Mouse (Mus musculus): ENCODE results near the gene Slfn9. TPM values are rescaled to one million over a fixed set of nuclear protein-coding genes. Genes with fewer than 3 reads are reported as not detected.
"Not testable (repeated sequence)": the region's sequence is repeated elsewhere in the genome, so short reads cannot be mapped to it uniquely, and the experiment has no call there.

The Slfn9 gene
- polyA plus RNA-seq, 1 experiment from 2014 or later: 12.6 TPM

DNA sequence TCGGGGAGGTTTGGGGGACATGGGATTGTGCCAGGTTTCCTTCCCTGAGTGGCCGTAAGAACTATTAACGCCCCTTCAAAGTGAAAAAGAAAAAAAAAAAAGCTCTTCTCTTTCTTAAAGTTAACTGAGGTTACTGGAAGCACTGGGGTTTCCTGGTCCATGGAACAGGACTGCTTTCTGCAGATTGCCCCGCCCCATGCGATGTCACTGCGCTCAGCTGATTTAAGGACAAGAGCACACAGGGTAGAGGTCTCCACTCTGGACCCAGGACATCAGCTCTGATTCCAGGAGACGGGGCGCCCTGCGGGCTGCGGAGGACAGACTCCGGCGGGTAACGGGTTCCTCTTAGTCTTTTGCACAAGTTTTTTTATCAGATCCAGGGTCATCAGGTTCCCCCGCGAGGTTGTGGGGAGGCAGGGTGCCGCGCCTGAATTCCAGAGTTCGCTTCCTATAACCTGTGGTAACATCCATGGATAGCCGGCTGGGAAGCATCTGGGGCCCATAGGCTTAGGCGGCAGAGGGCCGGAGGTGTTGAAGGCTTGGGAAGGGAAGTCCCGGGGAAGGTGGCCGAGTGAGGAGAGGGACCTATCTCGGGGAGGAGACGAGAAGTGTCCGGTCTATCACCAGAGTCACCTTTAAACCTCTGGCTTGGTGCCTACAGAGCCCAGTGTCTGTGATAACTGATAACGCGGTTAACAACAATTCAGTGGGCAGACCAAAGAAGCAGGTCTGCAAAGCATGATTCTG lies 39.6 kb downstream of the Slfn9 start:
- DNase-seq (ENCODE audit: low spot score): no peak
- Histone ChIP-seq H3K9me3 (no peaks in the 10 kb centered on the region), H3K27me3 (ENCODE audit: insufficient read depth, poor library complexity, severe bottlenecking) (peaks cover 54% of the 10 kb centered on the region), H3K36me3 (no peaks in the 10 kb centered on the region), H3K4me3 (peak overlapping the region; percentile 48), H3K27ac (no peak overlapping the region), H3K4me1 (peaks cover 17% of the 10 kb centered on the region)
- WGBS: 4% methylated on average over 28 of the region's 28 CpGs

DNA sequence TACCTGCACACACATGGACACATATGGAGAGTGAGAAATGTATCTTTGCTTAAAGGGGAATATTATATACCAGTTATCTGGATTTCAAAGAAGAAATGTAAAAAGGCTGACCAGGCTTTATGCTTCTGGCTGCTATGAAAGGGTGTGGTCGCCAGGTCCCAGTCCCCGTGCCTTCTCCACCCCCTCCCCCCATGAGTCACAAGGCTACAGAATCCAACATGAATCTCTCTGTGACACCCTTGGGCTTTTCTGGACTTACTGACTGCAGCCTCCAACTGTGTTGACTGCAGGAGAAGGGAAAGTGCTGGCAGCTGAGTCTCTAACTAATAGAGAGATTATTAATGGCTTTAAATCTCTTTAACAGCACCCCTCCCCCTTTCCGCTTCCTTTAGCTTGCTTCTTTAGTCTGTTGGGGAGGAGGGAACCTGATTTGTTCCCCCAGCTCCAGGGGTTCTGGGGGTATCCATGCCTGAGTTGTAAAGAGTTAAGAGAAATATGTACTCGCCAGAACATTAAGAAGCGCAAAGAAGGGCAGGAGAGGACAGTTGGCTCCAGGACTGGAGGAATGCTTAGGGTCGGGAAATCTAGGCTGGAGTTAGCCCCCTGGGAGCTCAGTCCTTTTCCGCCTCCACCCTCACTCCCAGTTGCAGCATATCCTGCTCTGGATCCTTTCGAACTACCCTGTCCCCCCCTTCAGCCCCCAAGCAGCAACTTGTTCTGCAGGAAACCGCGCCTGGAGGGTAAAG lies 40.7 kb downstream of the Slfn9 start, which contains the start of gene Slfn5:
Gene Slfn5, plus strand, starts transcription at position 614 of the 746 bp plus-strand sequence.
- Histone ChIP-seq H3K4me3 (peak within 1 kb of the TSS; percentile 48), H3K9me3 (no peaks in the 10 kb centered on the region), H3K4me1 (peaks cover 17% of the 10 kb centered on the region), H3K27me3 (ENCODE audit: insufficient read depth, poor library complexity, severe bottlenecking) (peaks cover 54% of the 10 kb centered on the region), H3K27ac (no peak within 1 kb of the TSS), H3K36me3 (no peaks in the 10 kb centered on the region)
- WGBS: 8% methylated on average over 10 of the region's 10 CpGs
- DNase-seq (ENCODE audit: low spot score): no peak

- whole genome bisulfite sequencing: 77% methylated on average over 9 of the region's 9 CpGs
- Histone ChIP-seq H3K36me3 (no peaks in the 10 kb centered on the region), H3K9me3 (no peaks in the 10 kb centered on the region), H3K27ac (no peak overlapping the region), H3K4me3 (no peak overlapping the region), H3K27me3 (ENCODE audit: insufficient read depth, poor library complexity, severe bottlenecking) (peaks cover 47% of the 10 kb centered on the region), H3K4me1 (peaks cover 17% of the 10 kb centered on the region)
- no peak for DNase-seq (ENCODE audit: low spot score)
Observed at GRCm38 (mm10) chr11:82949036-82949435, 42.6 kb downstream of the Slfn9 start.

DNA sequence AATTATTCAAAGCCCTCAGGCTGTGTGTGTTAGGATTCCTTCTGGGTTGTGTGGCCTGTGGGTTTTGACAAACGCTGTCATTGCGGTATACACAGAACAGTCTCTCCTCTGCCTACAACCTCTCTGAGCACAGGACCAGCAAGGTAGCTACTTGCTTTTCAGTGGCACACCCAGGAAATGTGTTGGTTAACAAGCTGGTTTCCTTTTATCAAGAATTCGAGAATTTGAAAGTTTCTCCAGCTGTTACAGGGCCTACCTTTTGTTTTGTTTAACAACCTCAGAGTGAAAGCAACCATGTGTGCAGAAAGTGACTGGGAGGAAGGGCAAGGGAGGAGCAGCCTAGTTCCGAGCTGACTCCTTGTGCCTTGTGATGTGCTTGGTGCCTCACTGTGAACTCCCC lies 44.2 kb downstream of the Slfn9 start:
- H3K27me3 ChIP-seq (ENCODE audit: insufficient read depth, poor library complexity, severe bottlenecking): peaks cover 33% of the 10 kb centered on the region
- no peaks in the 10 kb centered on the region for H3K9me3 ChIP-seq
- peaks cover 9% of the 10 kb centered on the region for H3K36me3 ChIP-seq
- H3K27ac ChIP-seq: no peak overlapping the region
- H3K4me3 ChIP-seq: no peak overlapping the region
- WGBS: 54% methylated on average over 4 of the region's 4 CpGs
- DNase-seq (ENCODE audit: low spot score): no peak
- H3K4me1 ChIP-seq: peaks cover 15% of the 10 kb centered on the region

- Histone ChIP-seq H3K4me1 (no peaks in the 10 kb centered on the region), H3K4me3 (no peak overlapping the region), H3K27me3 (ENCODE audit: insufficient read depth, poor library complexity, severe bottlenecking) (peaks cover 18% of the 10 kb centered on the region), H3K9me3 (no peaks in the 10 kb centered on the region), H3K36me3 (peaks cover 25% of the 10 kb centered on the region), H3K27ac (no peak overlapping the region)
- 9% methylated on average over 2 of the region's 2 CpGs for WGBS
- no peak for DNase-seq (ENCODE audit: low spot score)
Observed at GRCm38 (mm10) chr11:82945636-82946035, 46.0 kb downstream of the Slfn9 start.

- H3K27me3 ChIP-seq (ENCODE audit: insufficient read depth, poor library complexity, severe bottlenecking): 0 out of 2 replicates have a peak, but pooled peaks cover 3% of the 10 kb centered on the region
- H3K9me3 ChIP-seq: no peaks in the 10 kb centered on the region
- no peak overlapping the region for H3K4me3 ChIP-seq
- no peak overlapping the region for H3K27ac ChIP-seq
- no peaks in the 10 kb centered on the region for H3K4me1 ChIP-seq
- WGBS: 65% methylated on average over 6 of the region's 6 CpGs
- no peak for DNase-seq (ENCODE audit: low spot score)
- H3K36me3 ChIP-seq: peaks cover 48% of the 10 kb centered on the region
Observed at GRCm38 (mm10) chr11:82943336-82943735, 48.3 kb downstream of the Slfn9 start.

GRCm38 (mm10) chr11:82933186-82933585 lies 58.4 kb downstream of the Slfn9 start:
- no peak for DNase-seq (ENCODE audit: low spot score)
- no peaks in the 10 kb centered on the region for H3K9me3 ChIP-seq
- H3K36me3 ChIP-seq: peaks cover 82% of the 10 kb centered on the region
- peaks cover 61% of the 10 kb centered on the region for H3K27me3 ChIP-seq (ENCODE audit: insufficient read depth, poor library complexity, severe bottlenecking)
- 24% methylated on average over 29 of the region's 29 CpGs for WGBS
- no peak overlapping the region for H3K27ac ChIP-seq
- H3K4me3 ChIP-seq: peak overlapping the region; percentile 59
- peaks cover 13% of the 10 kb centered on the region; the same call in 1 of the 2 replicates for H3K4me1 ChIP-seq

DNA sequence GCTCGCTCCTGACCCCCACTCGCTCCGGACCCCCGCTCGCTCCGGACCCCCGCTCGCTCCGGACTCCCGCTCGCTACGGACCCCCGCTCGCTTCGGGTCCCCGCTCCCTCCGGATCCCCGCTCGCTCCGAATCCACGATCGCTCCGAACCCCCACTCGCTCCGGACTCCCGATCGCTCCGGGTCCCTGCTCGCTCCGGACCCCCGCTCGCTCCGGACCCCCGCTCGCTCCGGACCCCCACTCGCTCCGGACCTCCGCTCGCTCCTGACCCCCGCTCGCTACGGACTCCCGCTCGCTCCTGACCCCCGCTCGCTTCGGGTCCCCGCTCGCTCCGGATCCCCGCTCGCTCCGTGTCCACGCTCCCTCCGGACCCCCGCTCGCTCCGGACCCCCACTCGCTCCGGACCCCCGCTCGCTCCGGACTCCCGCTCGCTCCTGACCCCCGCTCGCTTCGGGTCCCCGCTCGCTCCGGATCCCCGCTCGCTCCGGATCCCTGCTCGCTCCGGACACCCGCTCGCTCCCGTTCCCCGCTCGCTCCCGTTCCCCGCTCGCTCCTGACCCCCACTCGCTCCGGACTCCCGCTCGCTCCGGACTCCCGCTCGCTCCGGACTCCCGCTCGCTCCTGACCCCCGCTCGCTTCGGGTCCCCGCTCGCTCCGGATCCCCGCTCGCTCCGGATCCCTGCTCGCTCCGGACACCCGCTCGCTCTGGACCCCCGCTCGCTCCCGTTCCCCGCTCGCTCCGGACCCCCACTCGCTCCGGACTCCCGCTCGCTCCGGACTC lies 59.8 kb downstream of the Slfn9 start:
- 4% methylated on average over 114 of the region's 119 CpGs for WGBS
- H3K4me3 ChIP-seq: peak overlapping the region; percentile 59
- not testable (repeated sequence) for DNase-seq (ENCODE audit: low spot score); H3K9me3 ChIP-seq
- peaks cover 82% of the 10 kb centered on the region for H3K36me3 ChIP-seq
- H3K27me3 ChIP-seq (ENCODE audit: insufficient read depth, poor library complexity, severe bottlenecking): peaks cover 66% of the 10 kb centered on the region
- peaks cover 13% of the 10 kb centered on the region; the same call in 1 of the 2 replicates for H3K4me1 ChIP-seq
- peak overlapping the region; percentile 56; the same call in 1 of the 2 replicates for H3K27ac ChIP-seq

- H3K9me3 ChIP-seq; DNase-seq (ENCODE audit: low spot score): not testable (repeated sequence)
- peak overlapping the region; percentile 59 for H3K4me3 ChIP-seq
- H3K27ac ChIP-seq: peak overlapping the region; percentile 56; the same call in 1 of the 2 replicates
- H3K27me3 ChIP-seq (ENCODE audit: insufficient read depth, poor library complexity, severe bottlenecking): peaks cover 59% of the 10 kb centered on the region
- 3% methylated on average over 61 of the region's 63 CpGs for WGBS
- peaks cover 82% of the 10 kb centered on the region for H3K36me3 ChIP-seq
- peaks cover 13% of the 10 kb centered on the region; the same call in 1 of the 2 replicates for H3K4me1 ChIP-seq
Observed at GRCm38 (mm10) chr11:82931161-82931560, 60.5 kb downstream of the Slfn9 start.

DNA sequence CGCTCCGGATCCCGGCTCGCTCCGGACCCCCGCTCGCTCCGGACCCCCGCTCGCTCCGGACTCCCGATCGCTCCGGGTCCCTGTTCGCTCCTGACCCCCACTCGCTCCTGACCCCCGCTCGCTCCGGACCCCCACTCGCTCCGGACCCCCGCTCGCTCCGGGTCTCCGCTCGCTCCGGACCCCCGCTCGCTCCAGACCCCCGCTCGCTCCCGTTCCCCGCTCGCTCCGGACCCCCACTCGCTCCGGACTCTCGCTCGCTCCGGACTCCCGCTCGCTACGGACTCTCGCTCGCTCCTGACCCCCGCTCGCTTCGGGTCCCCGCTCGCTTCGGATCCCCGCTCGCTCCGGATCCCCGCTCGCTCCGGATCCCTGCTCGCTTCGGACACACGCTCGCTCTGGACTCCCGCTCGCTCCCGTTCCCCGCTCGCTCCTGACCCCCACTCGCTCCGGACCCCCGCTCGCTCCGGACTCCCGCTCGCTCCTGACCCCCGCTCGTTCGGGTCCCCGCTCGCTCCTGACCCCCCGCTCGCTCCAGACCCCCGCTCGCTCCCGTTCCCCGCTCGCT lies 61.2 kb downstream of the Slfn9 start:
- Histone ChIP-seq H3K4me3 (peak overlapping the region; percentile 59), H3K27ac (peak overlapping the region; percentile 38; the same call in 1 of the 2 replicates), H3K36me3 (peaks cover 84% of the 10 kb centered on the region), H3K27me3 (ENCODE audit: insufficient read depth, poor library complexity, severe bottlenecking) (peaks cover 52% of the 10 kb centered on the region), H3K4me1 (peaks cover 17% of the 10 kb centered on the region; the same call in 1 of the 2 replicates)
- not testable (repeated sequence) for H3K9me3 ChIP-seq; DNase-seq (ENCODE audit: low spot score)
- WGBS: 4% methylated on average over 84 of the region's 85 CpGs

DNA sequence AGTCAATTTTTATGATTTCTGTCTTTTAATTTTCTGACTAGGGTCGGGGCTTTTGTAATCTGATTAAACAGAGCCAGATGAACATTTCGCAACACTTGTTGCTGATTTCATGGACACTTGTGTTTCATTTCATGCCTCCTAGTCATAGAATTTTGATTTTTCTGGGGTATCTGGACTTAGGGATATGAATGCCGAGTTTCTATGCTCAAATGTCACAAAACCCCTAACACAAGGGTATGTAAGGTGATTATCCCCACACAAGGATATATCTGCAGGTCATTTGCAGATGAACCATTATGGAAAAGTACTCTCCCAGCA lies 62.0 kb downstream of the Slfn9 start:
- no peak for DNase-seq (ENCODE audit: low spot score)
- Histone ChIP-seq H3K36me3 (peaks cover 86% of the 10 kb centered on the region), H3K4me1 (peaks cover 23% of the 10 kb centered on the region), H3K27me3 (ENCODE audit: insufficient read depth, poor library complexity, severe bottlenecking) (peaks cover 45% of the 10 kb centered on the region), H3K27ac (no peak overlapping the region), H3K9me3 (no peaks in the 10 kb centered on the region), H3K4me3 (peak overlapping the region; percentile 59; the same call in 1 of the 2 replicates)
- 70% methylated on average over 3 of the region's 3 CpGs for WGBS

GRCm38 (mm10) chr11:82928897-82929632 lies 62.6 kb downstream of the Slfn9 start:
- no peak for DNase-seq (ENCODE audit: low spot score)
- Histone ChIP-seq H3K27me3 (ENCODE audit: insufficient read depth, poor library complexity, severe bottlenecking) (peaks cover 40% of the 10 kb centered on the region), H3K36me3 (peaks cover 85% of the 10 kb centered on the region)

More at GRCm38 (mm10) chr11:82928897-82929632, 62.6 kb downstream of the Slfn9 start:
- 34% methylated on average over 20 of the region's 20 CpGs for WGBS
- Histone ChIP-seq H3K27ac (no peak overlapping the region), H3K9me3 (no peaks in the 10 kb centered on the region), H3K4me1 (peaks cover 23% of the 10 kb centered on the region), H3K4me3 (no peak overlapping the region)

All from heart, embryonic 10.5 days (tissue).